Mouse (Mus musculus) testis, adult 2 months (tissue): ENCODE results near the gene Afap1l2.

Experiments
- CTCF ChIP-seq: fragments of 200-500 bp; IDR thresholded peaks from 2 replicates; pipeline ENCODE4 v1.5.1; 2012; ENCODE audit warnings: low read depth, mild to moderate bottlenecking, inconsistent platforms, low read length, moderate library complexity; ENCODE audit not compliant: control insufficient read depth, insufficient read depth, insufficient replicate concordance
- POLR2A ChIP-seq: fragments of 200-500 bp; IDR thresholded peaks from 2 replicates; pipeline ENCODE4 v1.6.1; 2012; ENCODE audit warnings: low read depth, mild to moderate bottlenecking, inconsistent platforms, low read length, moderate library complexity; ENCODE audit not compliant: control insufficient read depth

DNA sequence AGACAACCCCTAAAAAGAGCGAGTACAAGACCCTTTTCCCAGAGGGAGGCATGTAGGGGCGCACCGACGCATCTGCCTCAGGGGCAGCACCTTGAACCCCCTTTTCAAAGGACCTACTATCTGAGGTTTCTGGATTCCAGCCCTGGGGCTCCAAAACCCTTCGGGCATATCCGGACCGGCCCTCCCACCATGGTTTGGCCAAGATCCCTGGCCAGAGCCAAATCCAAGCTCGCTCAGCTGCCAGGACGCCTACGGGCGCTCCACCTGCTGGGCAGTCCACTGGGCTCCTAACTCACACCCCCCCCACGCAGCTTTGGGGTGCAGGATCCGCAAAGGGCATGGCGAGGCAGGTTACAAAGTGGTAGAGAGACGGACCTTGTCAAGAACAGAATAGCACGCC is 737 bp downstream of the Afap1l2 start:
- TF ChIP-seq CTCF (no peak), POLR2A (no peak)
